Mouse (Mus musculus) CH12.LX (cell line): Measurements from ENCODE around the gene Gatd1. TPM values are rescaled to one million over a fixed set of nuclear protein-coding genes. Genes with fewer than 3 reads are reported as not detected.
A peak's percentile ranks its signal among the peaks of the same experiment; 100 is the strongest.

Source experiments
- DNase-seq: peaks from one replicate; pipeline ENCODE4 v3.0.0-alpha.2; 2013; ENCODE audit errors: extremely low read depth
- H3K27ac ChIP-seq: 2 replicates; pipeline ENCODE4 v1.5.1; 2012; ENCODE audit warnings: low read depth, mild to moderate bottlenecking, control low read depth, moderate library complexity; ENCODE audit not compliant: insufficient read depth
- H3K27me3 ChIP-seq: replicated peaks from 2 replicates; pipeline ENCODE3; 2012; ENCODE audit warnings: inconsistent platforms
- H3K36me3 ChIP-seq, 2 experiments: replicated peaks in 1 of 2; 2 replicates each; pipeline versions ENCODE3 to v1.6.1; 2012; ENCODE audit warnings: inconsistent platforms in 1 of 2, low read length in 1 of 2, mild to moderate bottlenecking in 1 of 2, mixed read lengths in 1 of 2, moderate library complexity in 1 of 2; ENCODE audit not compliant: control insufficient read depth in 1 of 2, insufficient read depth in 1 of 2
- H3K4me1 ChIP-seq, 2 experiments: 2 replicates each; pipeline ENCODE4 v1.6.1; 2012; ENCODE audit warnings: inconsistent platforms in 1 of 2, moderate library complexity in 1 of 2; ENCODE audit not compliant: insufficient read depth in 2 of 2, control insufficient read depth in 1 of 2
- H3K4me2 ChIP-seq: 2 replicates; pipeline ENCODE4 v1.6.1; 2012; ENCODE audit warnings: low read depth, mild to moderate bottlenecking, control low read depth; ENCODE audit not compliant: poor library complexity, insufficient read depth, severe bottlenecking
- H3K4me3 ChIP-seq, 3 experiments: fragments of 150-350 bp in 1 of 3; sonication (generic) in 1 of 3; replicated peaks in 1 of 3; 2 replicates each; pipeline versions ENCODE3 to v1.5.1; 2011 to 2012; ENCODE audit warnings: low read depth in 2 of 3, low read length in 2 of 3, mild to moderate bottlenecking in 2 of 3, moderate library complexity in 2 of 3, control low read depth in 1 of 3, improper control_type of control experiment in 1 of 3, inconsistent platforms in 1 of 3, mixed read lengths in 1 of 3; ENCODE audit not compliant: poor library complexity in 1 of 3
- H3K79me2 ChIP-seq: replicated peaks from 2 replicates; pipeline ENCODE4 v1.6.1; 2012; ENCODE audit warnings: mild to moderate bottlenecking, moderate library complexity; ENCODE audit not compliant: control insufficient read depth, poor library complexity, insufficient read depth, severe bottlenecking; ENCODE audit errors: extremely low read depth
- H3K9ac ChIP-seq: 2 replicates; pipeline ENCODE4 v1.6.1; 2012; ENCODE audit warnings: low read depth, mild to moderate bottlenecking, control low read depth, moderate library complexity; ENCODE audit not compliant: insufficient read depth
- H3K9me3 ChIP-seq: replicated peaks from 2 replicates; pipeline ENCODE3; 2012; ENCODE audit warnings: low read length, inconsistent platforms, mixed read lengths
- CHD1 ChIP-seq: IDR thresholded peaks from 2 replicates; pipeline ENCODE4 v1.6.1; 2012; ENCODE audit warnings: low read depth, low read length, improper control_type of control experiment, inconsistent platforms
- CHD2 ChIP-seq: IDR thresholded peaks from 2 replicates; pipeline ENCODE4 v1.6.1; 2011; ENCODE audit warnings: low read length, improper control_type of control experiment
- CTCF ChIP-seq, 2 experiments: IDR thresholded peaks in 1 of 2; conservative IDR thresholded peaks in 1 of 2; 2 replicates each; pipeline ENCODE4 v1.5.1; 2011 to 2012; ENCODE audit warnings: low read depth in 2 of 2, low read length in 2 of 2, improper control_type of control experiment in 1 of 2, inconsistent platforms in 1 of 2, mild to moderate bottlenecking in 1 of 2, moderate library complexity in 1 of 2
- E2F4 ChIP-seq: IDR thresholded peaks from 2 replicates; pipeline ENCODE4 v1.6.1; 2011; ENCODE audit warnings: low read depth, low read length, improper control_type of control experiment; ENCODE audit not compliant: insufficient replicate concordance
- ETS1 ChIP-seq: conservative IDR thresholded peaks from 2 replicates; pipeline ENCODE4 v1.6.1; 2012; ENCODE audit warnings: low read depth, mild to moderate bottlenecking, inconsistent platforms, low read length, improper control_type of control experiment, moderate library complexity
- GABPA ChIP-seq: IDR thresholded peaks from 2 replicates; pipeline ENCODE4 v1.6.1; 2012; ENCODE audit warnings: low read depth, low read length, improper control_type of control experiment, inconsistent platforms; ENCODE audit not compliant: insufficient replicate concordance
- HCFC1 ChIP-seq: IDR thresholded peaks from 2 replicates; pipeline ENCODE4 v1.6.1; 2012; ENCODE audit warnings: low read depth, mild to moderate bottlenecking, inconsistent platforms, low read length, improper control_type of control experiment
- IRF4 ChIP-seq: IDR thresholded peaks from 2 replicates; pipeline ENCODE4 v1.6.1; 2014; ENCODE audit warnings: low read depth, mild to moderate bottlenecking, inconsistent platforms, low read length, improper control_type of control experiment
- JUND ChIP-seq: conservative IDR thresholded peaks from 2 replicates; pipeline ENCODE4 v1.6.1; 2011; ENCODE audit warnings: low read depth, low read length, improper control_type of control experiment
- MAFK ChIP-seq: IDR thresholded peaks from 2 replicates; pipeline ENCODE4 v1.6.1; 2011; ENCODE audit warnings: low read length, improper control_type of control experiment; ENCODE audit not compliant: insufficient replicate concordance
- MEF2A ChIP-seq: IDR thresholded peaks from 2 replicates; pipeline ENCODE4 v1.6.1; 2014; ENCODE audit warnings: low read depth, mild to moderate bottlenecking, inconsistent platforms, low read length, improper control_type of control experiment, borderline replicate concordance
- MXI1 ChIP-seq: IDR thresholded peaks from 2 replicates; pipeline ENCODE4 v1.6.1; 2011; ENCODE audit warnings: mild to moderate bottlenecking, low read depth, low read length, improper control_type of control experiment
- MYC ChIP-seq: IDR thresholded peaks from 2 replicates; pipeline ENCODE4 v1.6.1; 2011; ENCODE audit warnings: low read depth, mild to moderate bottlenecking, improper control_type of control experiment, low read length
- NRF1 ChIP-seq: IDR thresholded peaks from 2 replicates; pipeline ENCODE4 v1.6.1; 2014; ENCODE audit warnings: low read depth, mild to moderate bottlenecking, inconsistent platforms, low read length, improper control_type of control experiment, moderate library complexity
- POLR2AphosphoS2 ChIP-seq: IDR thresholded peaks from 2 replicates; pipeline ENCODE4 v1.6.1; 2011; ENCODE audit warnings: low read depth, low read length, improper control_type of control experiment
- USF1 ChIP-seq: IDR thresholded peaks from 2 replicates; pipeline ENCODE4 v1.6.1; 2014; ENCODE audit warnings: low read depth, mild to moderate bottlenecking, inconsistent platforms, low read length, improper control_type of control experiment
- ZC3H11A ChIP-seq: IDR thresholded peaks from 2 replicates; pipeline ENCODE4 v1.6.1; 2012; ENCODE audit warnings: low read depth, mild to moderate bottlenecking, inconsistent platforms, low read length, improper control_type of control experiment
- dilution Hi-C: fragments of 300-500 bp; cut with MboI; formaldehyde crosslinking; loops from 2 replicates; pipeline ENCODE4 v1.14.3; 2020; ENCODE audit warnings: low sequenced_read_pairs; ENCODE audit not compliant: extremely low pct_unique_long_range_greater_than_20kb, extremely low pct_ligation_motif_present
- in situ Hi-C: fragments of 300-500 bp; cut with MboI; formaldehyde crosslinking; loops from 3 replicates; pipeline ENCODE4 v1.14.3; 2019; ENCODE audit warnings: low sequenced_read_pairs, low pct_ligation_motif_present, low pct_unique_long_range_greater_than_20kb, mixed read lengths
- polyA plus RNA-seq: library from polyadenylated mRNA; unstranded; fragments of >175 nt; gene quantifications from 2 replicates; pipeline ENCODE4 v1.2.1, GENCODE M21; 2012; ENCODE audit warnings: low read depth; ENCODE audit not compliant: insufficient read length
- total RNA-seq, 2 experiments: library from RNA; depleted of rRNA; stranded (reverse); fragments of 300-350 nt in 1 of 2; fragments of >200 nt in 1 of 2; gene quantifications; 2 replicates each; pipeline ENCODE4 v1.2.3; 2012 to 2014

The Gatd1 gene
- total and polyA plus RNA-seq, 3 experiments = 21.2 to 31.4 (median 29.6) TPM

DNA sequence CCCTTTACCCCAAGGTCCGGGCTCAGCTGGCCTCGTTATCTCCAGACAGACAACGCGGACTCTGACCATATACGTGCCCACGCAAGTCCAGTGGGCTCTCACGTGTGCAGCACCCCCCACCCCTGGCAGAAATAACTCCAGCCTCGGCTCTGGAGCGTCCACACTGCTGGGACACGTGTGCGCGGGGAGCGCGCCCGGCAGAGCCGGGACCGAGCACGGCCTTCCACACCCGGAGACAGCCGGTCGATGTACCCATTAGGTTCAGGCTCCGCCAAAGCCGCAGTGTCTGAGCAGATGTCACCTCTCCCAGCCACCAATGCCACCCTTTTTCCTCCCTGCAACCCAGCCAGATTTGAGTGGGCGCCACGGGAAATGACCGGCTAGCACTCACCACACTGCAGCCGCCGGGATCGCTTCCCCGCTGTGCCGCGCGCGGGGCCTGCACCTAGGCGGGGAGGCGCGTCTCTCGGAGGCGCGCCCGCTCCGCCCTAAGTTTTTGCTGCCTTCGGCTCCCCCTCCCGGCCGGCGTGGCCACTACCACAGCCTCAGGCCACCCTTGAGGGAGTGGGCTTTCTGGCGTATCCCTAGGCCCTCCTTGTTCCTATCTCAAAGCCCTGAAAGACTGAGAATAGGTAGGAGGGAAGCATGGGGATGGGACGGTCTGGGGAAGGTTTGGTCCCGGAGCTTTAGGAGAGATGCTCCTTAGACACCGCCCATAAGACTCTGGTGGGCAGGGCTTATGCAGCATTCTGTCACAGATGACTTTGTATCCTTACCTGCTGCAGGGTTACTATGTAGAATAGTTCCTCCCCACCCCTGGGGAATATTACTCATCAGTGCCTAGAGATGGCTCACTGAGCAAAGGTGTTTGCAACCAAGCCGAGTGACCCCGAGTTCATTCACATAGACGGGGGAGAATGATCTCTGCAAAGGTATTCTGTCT, 23.5 kb upstream of the Gatd1 start, which contains the start of gene Slc25a22 (continued):
- TF ChIP-seq POLR2AphosphoS2 (peak; percentile 96), ZC3H11A (no peak), MYC (peak; percentile 72; the same call in 1 of the 2 replicates), MXI1 (peak; percentile 97), IRF4 (0 out of 2 replicates have a peak, but pooled peaks have one; percentile 17), MEF2A (peak; percentile 51; the same call in 1 of the 2 replicates), CTCF (conservative IDR thresholded peaks at IDR 0.05 in 1 of 2, IDR thresholded peaks at IDR 0.05 in 1 of 2; ENCODE audit: low read depth in 2 of 2, low read length in 2 of 2) (peak in 1 of 2 experiments; percentile 76; a peak in 2 of 4 replicates), USF1 (peak; percentile 39), ETS1 (no peak), CHD2 (peak; percentile 48), HCFC1 (0 out of 2 replicates have a peak, but pooled peaks have one; percentile 35), MAFK (no peak)
- TF ChIP-seq, all 38 proteins: peak for 22

DNA sequence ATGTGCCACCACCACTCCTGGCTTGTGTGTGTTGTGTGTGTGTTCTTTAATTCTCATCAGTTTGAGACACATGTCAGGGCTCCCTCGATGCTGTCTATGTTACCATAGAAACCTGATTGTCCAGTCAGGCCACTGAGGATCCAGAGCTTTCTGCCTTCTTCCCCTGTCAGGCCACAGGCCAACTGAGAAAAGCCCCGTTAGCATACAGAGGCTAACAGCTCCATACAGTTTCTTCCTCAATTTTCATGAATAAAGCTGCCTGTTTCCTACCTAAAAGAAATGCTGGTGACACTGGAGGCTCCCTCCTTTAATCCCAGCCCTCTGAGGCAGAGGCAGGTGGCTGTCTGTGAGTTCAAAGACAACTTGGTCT, 22.6 kb upstream of the Gatd1 start:
- H3K27ac ChIP-seq = no peak overlapping the region
- dilution Hi-C loops (no loop called here), in situ Hi-C loops (no loop called here)
- TF ChIP-seq HCFC1 (peak; percentile 6; the same call in 1 of the 2 replicates), JUND (no peak)
- TF ChIP-seq, all 38 proteins: peak for 1
- Histone ChIP-seq H3K9ac (peak overlapping the region; percentile 55; the same call in 1 of the 2 replicates), H3K27me3 (no peaks in the 10 kb centered on the region), H3K4me3 (peak overlapping the region; percentile 70 to 87 (median 75)), H3K4me2 (peak overlapping the region; percentile 92), H3K4me1 (peaks cover 25 to 49% of the 10 kb centered on the region in 2 experiments), H3K36me3 (peaks cover 60 to 66% of the 10 kb centered on the region in 2 experiments), H3K79me2 (peaks cover 12% of the 10 kb centered on the region), H3K9me3 (no peaks in the 10 kb centered on the region)
- no peak for DNase-seq

DNA sequence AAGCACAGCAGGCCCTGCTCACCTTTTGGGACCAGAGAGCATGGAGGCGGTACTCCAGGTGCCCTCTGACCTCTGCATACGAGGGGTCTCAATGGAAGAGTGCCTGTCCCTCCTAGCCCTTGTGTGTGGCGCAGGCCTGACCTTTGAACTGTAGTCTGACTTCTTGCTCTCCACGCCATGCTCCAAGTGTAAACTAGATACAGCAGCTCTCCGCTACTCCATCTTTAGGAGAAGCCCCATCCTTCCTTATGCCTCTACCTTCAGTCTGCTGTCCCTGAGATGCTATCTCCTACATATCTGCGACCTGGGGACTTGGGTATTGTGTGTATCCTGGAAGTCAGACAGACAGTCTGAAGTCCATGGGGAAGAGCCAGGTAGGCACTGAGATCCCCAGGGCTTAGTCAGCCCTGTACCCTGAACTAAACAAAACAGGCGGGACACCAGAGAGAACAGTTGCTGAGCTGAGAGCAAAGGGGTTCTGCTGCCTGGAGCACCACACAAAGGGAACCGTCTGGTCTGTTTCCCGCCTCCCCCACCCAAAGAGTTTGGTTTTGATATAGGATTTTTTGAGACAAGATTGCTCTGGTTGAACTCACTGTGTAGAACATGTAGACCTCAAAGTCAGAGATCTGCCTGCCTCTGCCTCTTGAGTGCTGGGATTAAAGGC, 22.1 kb upstream of the Gatd1 start:
- H3K27ac ChIP-seq = peak overlapping the region; percentile 28; the same call in 1 of the 2 replicates
- peak overlapping the region; percentile 92 for H3K4me2 ChIP-seq
- no peaks in the 10 kb centered on the region for H3K27me3 ChIP-seq
- peaks cover 20 to 44% of the 10 kb centered on the region in 2 experiments for H3K4me1 ChIP-seq
- H3K9ac ChIP-seq = peak overlapping the region; percentile 45
- TF ChIP-seq E2F4 (no peak), GABPA (no peak), POLR2AphosphoS2 (no peak), NRF1 (no peak), CHD1 (no peak)
- in situ Hi-C loops = no loop called here
- dilution Hi-C loops = no loop called here
- H3K9me3 ChIP-seq = no peaks in the 10 kb centered on the region
- peak overlapping the region; percentile 50 to 70 (median 51) for H3K4me3 ChIP-seq
- DNase-seq = no peak
- H3K36me3 ChIP-seq = peaks cover 60 to 66% of the 10 kb centered on the region in 2 experiments
- H3K79me2 ChIP-seq = peaks cover 12% of the 10 kb centered on the region
